Mouse (Mus musculus) layer of hippocampus, postnatal 36 days (tissue): ENCODE results near the gene Plbd2. TPM values are rescaled to one million over a fixed set of nuclear protein-coding genes. Genes with fewer than 3 reads are reported as not detected.

Experiments used
- DNase-seq, 2 experiments: peaks; one replicate each; pipeline ENCODE4 v3.0.0; 2022
- total RNA-seq, 2 experiments: library from RNA; stranded (reverse); gene quantifications; 2 replicates each; pipeline ENCODE4 v1.2.3; 2021

The Plbd2 gene
- 10 to 100 TPM; 56.8 to 58.7 TPM for total RNA-seq

GRCm38 (mm10) chr5:120503144-120503795, at the start of gene Plbd2:
Gene Plbd2, minus strand, starts transcription at chr5:120503625.
- peak; percentile 70 to 71 for DNase-seq

GRCm38 (mm10) chr5:120550673-120551072, 47.2 kb upstream of the Plbd2 start:
- no peak for DNase-seq

- no peak for DNase-seq
Observed at GRCm38 (mm10) chr5:120550137-120550536, 46.7 kb upstream of the Plbd2 start.

- DNase-seq = no peak
Observed at GRCm38 (mm10) chr5:120548236-120548850, 44.9 kb upstream of the Plbd2 start.

GRCm38 (mm10) chr5:120536632-120537031, 33.2 kb upstream of the Plbd2 start:
- DNase-seq = no peak

GRCm38 (mm10) chr5:120536046-120536445, 32.6 kb upstream of the Plbd2 start:
- DNase-seq = peak in 1 of 2 experiments; percentile 36

- no peak for DNase-seq
Observed at GRCm38 (mm10) chr5:120534686-120535075, 31.3 kb upstream of the Plbd2 start.

GRCm38 (mm10) chr5:120534071-120534685, 30.8 kb upstream of the Plbd2 start:
- no peak for DNase-seq

GRCm38 (mm10) chr5:120531631-120532030, 28.2 kb upstream of the Plbd2 start:
- DNase-seq = no peak

- DNase-seq = no peak
Observed at GRCm38 (mm10) chr5:120527296-120527964, 24.0 kb upstream of the Plbd2 start.

GRCm38 (mm10) chr5:120526311-120526710, 22.9 kb upstream of the Plbd2 start:
- no peak for DNase-seq

GRCm38 (mm10) chr5:120525737-120526136, 22.3 kb upstream of the Plbd2 start:
- DNase-seq = no peak

GRCm38 (mm10) chr5:120524736-120525135, 21.3 kb upstream of the Plbd2 start:
- no peak for DNase-seq

- DNase-seq = no peak
Observed at GRCm38 (mm10) chr5:120522649-120523048, 19.2 kb upstream of the Plbd2 start.

- no peak for DNase-seq
Observed at GRCm38 (mm10) chr5:120517552-120517951, 14.1 kb upstream of the Plbd2 start.

- DNase-seq = no peak
Observed at GRCm38 (mm10) chr5:120516221-120516984, 13.0 kb upstream of the Plbd2 start.

GRCm38 (mm10) chr5:120515451-120515850, 12.0 kb upstream of the Plbd2 start:
- DNase-seq = no peak

GRCm38 (mm10) chr5:120514754-120515153, 11.3 kb upstream of the Plbd2 start:
- DNase-seq = no peak

GRCm38 (mm10) chr5:120514031-120514677, 10.7 kb upstream of the Plbd2 start:
- DNase-seq = no peak

- no peak for DNase-seq
Observed at GRCm38 (mm10) chr5:120512911-120513555, 9.6 kb upstream of the Plbd2 start.

GRCm38 (mm10) chr5:120511643-120512220, 8.3 kb upstream of the Plbd2 start:
- no peak for DNase-seq
